In the genomic region with DNA sequence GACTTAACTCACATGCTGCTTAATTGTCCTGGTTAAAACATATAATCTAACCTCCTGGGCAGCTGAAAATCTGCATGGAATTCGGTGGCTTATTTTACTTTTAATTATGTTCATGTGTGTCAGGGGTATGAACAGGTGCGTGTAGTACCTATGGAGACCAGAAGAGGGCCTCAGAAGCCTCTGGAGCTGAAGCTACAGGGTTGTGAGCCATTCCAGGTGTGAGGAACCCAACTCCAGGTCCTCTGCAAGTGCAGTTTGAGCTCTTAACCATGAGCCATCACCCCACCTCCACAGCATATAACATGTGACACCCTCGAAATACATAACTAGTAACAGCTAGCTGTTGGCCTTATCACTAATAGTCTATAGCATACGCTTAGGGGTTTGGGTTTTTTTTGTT, we compare ENCODE assay signal across 8 mouse cellular contexts. TPM values are rescaled to one million over a fixed set of nuclear protein-coding genes. Genes with fewer than 3 reads are reported as not detected.
A peak's percentile ranks its signal among the peaks of the same experiment; 100 is the strongest.
DNase-seq lines count a peak whose midpoint lies in the region; ATAC-seq and TF ChIP-seq lines count a peak whose summit lies in the region.

No protein-coding gene starts in this region.

- H3K9me3 ChIP-seq in hindbrain, embryonic 11.5 days (ENCODE audit: control insufficient read depth, low read length), result no peaks in the 10 kb centered on the region
- no peaks in the 10 kb centered on the region for H3K9me3 ChIP-seq in hindbrain, embryonic 12.5 days (replicated peaks)
- no peaks in the 10 kb centered on the region for H3K9me3 ChIP-seq in G1E (replicated peaks)
- no peaks in the 10 kb centered on the region for H3K9me3 ChIP-seq in intestine, embryonic 15.5 days

- H3K4me2 ChIP-seq in hindbrain, embryonic 11.5 days (replicated peaks; ENCODE audit: low read depth, low read length), result no peak overlapping the region
- H3K4me2 ChIP-seq in hindbrain, embryonic 12.5 days (replicated peaks), result no peak overlapping the region
- no peak overlapping the region for H3K4me2 ChIP-seq in intestine, embryonic 15.5 days (replicated peaks)

- ATAC-seq in hindbrain, embryonic 11.5 days (ENCODE audit: low FRiP score), result no peak
- no peak for ATAC-seq in hindbrain, embryonic 12.5 days (ENCODE audit: low FRiP score)
- ATAC-seq in G1E (ENCODE audit: extremely low read depth, insufficient number of reproducible peaks, low FRiP score, poor library complexity, severe bottlenecking), result no peak
- 0 out of 2 replicates have a peak, but pooled peaks have one; percentile 42 for ATAC-seq in erythroblast, adult 5-6 weeks (replicated peaks; ENCODE audit: low FRiP score, poor library complexity, severe bottlenecking)
- ATAC-seq in neutrophil, adult 5-6 weeks (ENCODE audit: extremely low read depth, insufficient number of reproducible peaks, low FRiP score, poor library complexity, severe bottlenecking), result peak; percentile 31; the same call in 1 of the 2 replicates
- ATAC-seq in intestine, embryonic 15.5 days, result no peak

- H3K4me3 ChIP-seq in hindbrain, embryonic 11.5 days (ENCODE audit: low read depth, low read length), result no peak overlapping the region
- no peak overlapping the region for H3K4me3 ChIP-seq in hindbrain, embryonic 12.5 days
- H3K4me3 ChIP-seq in G1E (ENCODE audit: low read depth, low read length), result no peak overlapping the region
- H3K4me3 ChIP-seq in intestine, embryonic 15.5 days (replicated peaks), result no peak overlapping the region

- H3K27me3 ChIP-seq in hindbrain, embryonic 11.5 days (ENCODE audit: control insufficient read depth, insufficient read depth, low read length), result 0 out of 2 replicates have a peak, but pooled peaks cover 7% of the 10 kb centered on the region
- H3K27me3 ChIP-seq in hindbrain, embryonic 12.5 days, result peaks cover 36% of the 10 kb centered on the region
- peaks cover 18% of the 10 kb centered on the region for H3K27me3 ChIP-seq in G1E (ENCODE audit: insufficient read depth, low read length)
- no peaks in the 10 kb centered on the region for H3K27me3 ChIP-seq in intestine, embryonic 15.5 days (replicated peaks)

- peak; percentile 83 for TF ChIP-seq CTCF in G1E (IDR thresholded peaks at IDR 0.05; ENCODE audit: low read depth, low read length)

- peaks cover 4% of the 10 kb centered on the region for H3K4me1 ChIP-seq in hindbrain, embryonic 11.5 days (replicated peaks; ENCODE audit: control insufficient read depth, insufficient read depth, low read length)
- H3K4me1 ChIP-seq in hindbrain, embryonic 12.5 days, result peaks cover 6% of the 10 kb centered on the region; the same call in 1 of the 2 replicates
- H3K4me1 ChIP-seq in G1E (ENCODE audit: insufficient read depth, low read depth, low read length), result peaks cover 5% of the 10 kb centered on the region; the same call in 1 of the 2 replicates
- no peaks in the 10 kb centered on the region for H3K4me1 ChIP-seq in intestine, embryonic 15.5 days (replicated peaks)

- 69% methylated on average over 4 of the region's 4 CpGs for WGBS in hindbrain, embryonic 11.5 days
- 69% methylated on average over 4 of the region's 4 CpGs for WGBS in hindbrain, embryonic 12.5 days
- 66% methylated on average over 4 of the region's 4 CpGs for WGBS in intestine, embryonic 15.5 days

- H3K27ac ChIP-seq in hindbrain, embryonic 11.5 days (ENCODE audit: low read depth, low read length), result no peak overlapping the region
- H3K27ac ChIP-seq in hindbrain, embryonic 12.5 days, result no peak overlapping the region
- H3K27ac ChIP-seq in intestine, embryonic 15.5 days, result no peak overlapping the region

- DNase-seq in hindbrain, embryonic 11.5 days (ENCODE audit: low spot score), result peak; percentile 43
- DNase-seq in B cell, adult 2 months, result peak; percentile 71 to 73
- peak; percentile 12 for DNase-seq in G1E (ENCODE audit: low spot score)
- no peak for DNase-seq in layer of hippocampus, postnatal 14 days (ENCODE audit: low spot score in 2 of 2)

- H3K36me3 ChIP-seq in hindbrain, embryonic 11.5 days (ENCODE audit: control insufficient read depth, insufficient read depth, low read length), result no peaks in the 10 kb centered on the region
- H3K36me3 ChIP-seq in hindbrain, embryonic 12.5 days, result peaks cover 5% of the 10 kb centered on the region; the same call in 1 of the 2 replicates
- H3K36me3 ChIP-seq in G1E (replicated peaks), result no peaks in the 10 kb centered on the region
- no peaks in the 10 kb centered on the region; the same call in 1 of the 2 replicates for H3K36me3 ChIP-seq in intestine, embryonic 15.5 days

- H3K9ac ChIP-seq in hindbrain, embryonic 11.5 days (ENCODE audit: low read depth, low read length), result no peak overlapping the region
- H3K9ac ChIP-seq in hindbrain, embryonic 12.5 days, result no peak overlapping the region
- H3K9ac ChIP-seq in intestine, embryonic 15.5 days, result no peak overlapping the region

RNA-seq across cellular contexts. Expression of gene Lgmn, which starts 47.6 kb away (rescaled TPM):
- 65.4 and 69.6 TPM in 2 replicates for polyA plus RNA-seq in hindbrain, embryonic 11.5 days (2014; fragmentation: Nextera tagmentation; extraction: Ambion mirVana)
- 73.7 and 76.9 TPM in 2 replicates for polyA plus RNA-seq in hindbrain, embryonic 12.5 days (2016; fragmentation: Nextera tagmentation; extraction: Ambion mirVana)
- 22.0 and 33.8 TPM in 2 replicates for total RNA-seq in G1E (2014; fragmentation: Nextera tagmentation)
- total RNA-seq in G1E (2017), result 14.0 and 17.3 TPM in 2 replicates
- 1.7 TPM in 2 replicates for polyA plus RNA-seq in G1E (2012)
- 27.1 and 37.8 TPM in 2 replicates for total RNA-seq in erythroblast, adult 5-6 weeks (2015; ENCODE audit: low replicate concordance)
- total RNA-seq in erythroblast, adult 5-6 weeks (2017; ENCODE audit: low replicate concordance), result 26.2 and 29.1 TPM in 2 replicates
- 62.6 and 64.1 TPM in 2 replicates for total RNA-seq in neutrophil, adult 5-6 weeks (2017)
- polyA plus RNA-seq in intestine, embryonic 15.5 days (2015; fragmentation: Nextera tagmentation; extraction: Ambion mirVana), result 81.0 and 84.1 TPM in 2 replicates
- total RNA-seq in layer of hippocampus, postnatal 14 days (2021), result 100 to 1,000 TPM; 111 to 117 TPM

Comparison
In these comparisons a context has a peak if more than half of its experiments do, and no peak if none do; other contexts are left out.
1. ATAC-seq: peak in erythroblast, adult 5-6 weeks (single experiment) and neutrophil, adult 5-6 weeks (single experiment); none in hindbrain, embryonic 11.5 days (single experiment), hindbrain, embryonic 12.5 days (single experiment), G1E (single experiment) and intestine, embryonic 15.5 days (single experiment).
2. DNase-seq: peak in hindbrain, embryonic 11.5 days (single experiment), B cell, adult 2 months (2 of 2) and G1E (single experiment); none in layer of hippocampus, postnatal 14 days (0 of 2).